Mouse (Mus musculus) lung, postnatal 4 days (tissue): ENCODE data around the gene Entpd4b.
"Not testable (repeated sequence)": the region's sequence is repeated elsewhere in the genome, so short reads cannot be mapped to it uniquely, and the experiment has no call there.

Source experiments
- DNase-seq, 2 experiments: peaks; one replicate each; pipeline ENCODE4 v3.0.0; 2021

Entpd4b gene

GRCm38 (mm10) chr14:69555110-69555831 is at the start of gene Entpd4b:
TSS of gene Entpd4b (plus strand) at chr14:69555424.
- DNase-seq, result not testable (repeated sequence)

- not testable (repeated sequence) for DNase-seq
These were observed 48.2 kb upstream of the Entpd4b start for GRCm38 (mm10) chr14:69507000-69507399.

- DNase-seq, result not testable (repeated sequence)
These were observed 42.8 kb upstream of the Entpd4b start, which contains the start of gene Gm27179 for GRCm38 (mm10) chr14:69512449-69512848. TSS of gene Gm27179 (minus strand) at chr14:69512549.

DNA sequence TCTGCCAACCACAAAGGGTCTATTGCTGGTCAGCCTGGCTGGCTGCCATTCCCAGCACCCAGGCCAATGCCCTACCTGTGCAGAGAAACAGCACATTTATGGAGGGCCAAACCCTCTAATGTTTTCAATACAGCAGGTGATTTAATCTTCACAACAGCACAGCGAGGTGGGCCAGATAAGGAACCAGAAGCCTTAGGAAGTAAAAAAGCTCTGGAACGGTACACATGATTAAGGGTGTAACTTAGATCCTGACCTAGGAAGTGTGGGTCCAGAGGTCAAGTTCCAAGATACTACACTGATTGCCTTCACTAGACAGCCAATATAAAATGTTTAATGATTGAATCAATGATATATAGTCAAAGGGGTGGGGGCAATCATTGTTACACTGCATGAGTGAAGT is 34.4 kb upstream of the Entpd4b start:
- not testable (repeated sequence) for DNase-seq

DNA sequence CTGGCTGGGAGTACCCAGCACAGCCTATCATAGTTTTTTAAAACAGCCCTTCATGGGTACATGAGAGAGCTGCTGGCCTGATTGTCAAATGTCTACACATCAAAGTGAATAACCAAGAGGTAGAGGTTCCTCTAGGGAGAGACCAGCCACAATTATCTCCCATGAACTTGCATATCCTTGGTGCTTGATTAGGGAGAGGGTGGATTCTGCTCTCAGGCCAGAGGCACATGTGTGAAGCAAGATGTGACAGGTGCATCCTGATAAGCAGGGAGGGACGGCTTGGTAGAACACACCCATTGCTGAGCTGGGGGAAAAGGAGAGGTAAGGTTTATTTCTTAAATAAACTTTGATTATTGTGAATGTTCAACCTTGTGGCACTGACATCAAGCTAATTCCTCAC is 32.2 kb upstream of the Entpd4b start:
- not testable (repeated sequence) for DNase-seq

DNA sequence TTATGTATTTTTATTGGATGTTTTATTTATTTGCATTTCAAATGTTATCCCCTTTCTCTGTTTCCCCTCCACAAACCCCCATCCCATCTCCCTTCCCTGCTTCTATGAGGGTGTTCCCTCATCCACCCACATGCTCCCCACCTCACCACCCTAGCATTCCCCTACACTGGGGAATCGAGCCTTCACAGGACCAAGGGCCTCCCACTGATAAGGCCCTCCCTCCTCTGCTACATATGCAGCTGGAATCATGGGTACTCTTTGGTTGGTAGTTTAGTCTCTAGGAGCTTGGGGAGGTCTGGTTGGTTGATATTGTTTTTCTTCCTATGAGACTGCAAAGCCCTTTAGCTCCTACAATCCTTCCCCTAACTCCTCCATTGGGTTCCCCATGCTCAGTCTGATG is 29.0 kb upstream of the Entpd4b start:
- not testable (repeated sequence) for DNase-seq

- DNase-seq, result not testable (repeated sequence)
These were observed 18.7 kb upstream of the Entpd4b start for GRCm38 (mm10) chr14:69536539-69536938.

DNA sequence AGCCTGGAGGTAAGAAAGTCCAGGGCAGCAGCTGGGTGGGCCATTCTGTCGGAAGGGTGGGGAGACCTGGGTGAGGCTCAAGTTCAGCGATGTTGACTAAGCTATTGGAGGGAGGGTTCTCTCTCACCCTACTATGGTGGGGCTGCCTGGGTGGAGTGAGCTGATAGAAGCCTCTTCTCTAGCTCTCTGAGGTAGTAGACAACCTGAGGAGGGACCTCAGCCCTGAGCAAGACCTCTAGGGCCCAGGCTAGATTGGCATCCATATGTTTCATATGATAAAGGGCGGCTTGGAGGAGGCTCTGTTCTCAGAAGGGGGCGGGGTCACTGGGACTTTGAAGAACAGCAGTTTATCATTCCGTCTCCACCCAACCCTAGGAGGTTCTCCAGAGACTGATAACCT is 15.1 kb upstream of the Entpd4b start:
- not testable (repeated sequence) for DNase-seq

GRCm38 (mm10) chr14:69542695-69543094 is 12.5 kb upstream of the Entpd4b start:
- DNase-seq, result not testable (repeated sequence)

GRCm38 (mm10) chr14:69544033-69544432 is 11.2 kb upstream of the Entpd4b start:
- DNase-seq, result not testable (repeated sequence)

DNA sequence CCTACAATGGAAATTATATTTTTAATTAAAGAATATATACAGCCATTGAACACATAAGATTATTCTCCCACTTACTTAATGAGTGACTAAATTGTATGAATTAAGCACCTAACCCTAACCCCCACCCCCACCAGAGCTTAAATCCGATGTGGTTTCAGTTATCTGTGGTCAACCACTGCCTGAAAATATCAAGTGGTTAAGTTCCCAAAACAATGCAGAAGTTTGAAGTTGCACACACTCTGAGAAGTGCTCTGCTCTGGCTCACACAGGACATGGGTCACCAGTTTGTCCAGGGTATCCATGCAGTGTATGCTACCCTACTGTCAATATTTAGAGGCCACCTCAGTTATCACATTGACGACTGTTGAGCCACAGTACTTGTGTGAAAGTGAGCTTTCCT is 10.2 kb upstream of the Entpd4b start:
- not testable (repeated sequence) for DNase-seq

DNA sequence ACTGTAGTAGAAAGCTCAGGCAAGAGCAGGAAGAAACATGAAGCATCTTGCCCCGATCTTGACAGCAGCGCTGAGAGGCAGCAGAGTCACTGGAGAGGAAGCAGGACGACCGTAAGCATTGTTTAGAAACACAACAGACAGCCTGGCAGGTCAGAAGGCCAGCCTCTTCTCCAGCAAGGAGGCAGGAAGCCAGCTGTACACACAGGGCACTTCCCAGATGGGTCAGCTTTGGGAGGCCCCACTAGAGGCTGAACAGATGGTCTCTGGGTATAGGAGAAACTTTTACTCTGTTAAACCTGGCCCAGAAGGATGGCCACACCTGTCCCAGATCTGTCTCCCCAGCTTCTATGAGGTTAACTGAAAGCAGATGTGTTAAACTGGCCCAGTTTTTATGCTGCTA is 7.9 kb upstream of the Entpd4b start:
- not testable (repeated sequence) for DNase-seq

DNA sequence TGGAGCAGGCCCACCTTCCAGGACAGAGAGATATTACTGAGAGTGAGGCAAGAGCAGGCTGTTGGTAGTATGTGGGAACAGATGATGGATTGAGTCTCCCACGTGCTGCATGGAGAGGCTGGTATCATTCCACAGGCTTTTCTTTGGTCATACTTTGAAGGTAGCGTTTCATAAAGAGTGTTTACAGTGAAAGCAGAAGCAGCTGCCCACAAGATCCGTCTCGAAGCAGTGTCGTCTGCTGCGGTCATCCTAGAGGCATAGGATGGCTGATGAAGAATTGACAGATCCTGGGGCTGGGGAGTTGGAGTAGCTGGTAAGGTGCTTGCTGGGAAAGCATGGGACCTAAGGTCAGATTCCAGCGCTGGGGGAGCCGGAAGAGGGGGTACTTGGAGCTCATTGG is 1.6 kb downstream of the Entpd4b start:
- DNase-seq, result not testable (repeated sequence)

GRCm38 (mm10) chr14:69557550-69557949 is 2.3 kb downstream of the Entpd4b start:
- not testable (repeated sequence) for DNase-seq
